Mouse (Mus musculus): ENCODE measurements around the gene Rasgrp2. TPM values are rescaled to one million over a fixed set of nuclear protein-coding genes. Genes with fewer than 3 reads are reported as not detected.

Rasgrp2 gene
- polyA plus RNA-seq, 1 experiment: 8.4 TPM

DNA sequence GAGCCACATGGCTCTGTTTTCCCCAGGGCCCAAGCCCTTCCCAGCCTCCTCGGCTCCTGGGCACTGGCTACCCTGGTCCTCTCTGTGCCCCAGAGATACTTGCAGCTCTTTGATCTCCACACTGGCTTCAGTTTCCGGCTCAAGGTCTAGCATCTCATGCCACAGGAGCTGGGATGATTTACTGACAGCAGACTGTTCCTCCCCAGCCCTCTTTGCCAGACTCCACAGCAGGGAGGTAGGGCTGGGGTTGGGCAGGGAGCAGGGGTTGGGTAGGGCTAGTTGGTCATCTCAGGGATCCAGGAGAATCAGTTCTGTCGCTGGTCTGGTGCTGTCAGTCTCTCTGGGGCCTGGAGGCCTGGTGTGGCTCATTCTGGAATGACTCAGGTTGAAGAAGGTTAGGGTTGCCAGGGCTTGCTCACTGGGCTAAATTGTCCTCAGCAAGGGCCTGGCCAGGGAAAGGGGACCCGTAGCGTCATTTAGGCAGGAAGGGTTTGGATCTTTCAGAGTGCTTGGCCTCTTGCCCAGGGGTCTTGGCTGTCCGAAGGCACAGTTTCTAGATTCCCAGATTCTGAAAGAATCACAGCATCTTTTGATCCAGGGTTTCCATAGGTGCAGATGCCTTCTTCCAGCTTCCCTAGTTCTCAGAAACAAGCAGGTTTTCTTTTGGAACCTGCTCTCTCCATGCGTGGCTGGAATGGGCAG lies 47.7 kb downstream of the Rasgrp2 start:
- no peak for TF ChIP-seq CTCF (IDR thresholded peaks at IDR 0.05; ENCODE audit: control insufficient read depth, insufficient read depth, insufficient replicate concordance, low read depth, low read length)
- TF ChIP-seq POLR2A (IDR thresholded peaks at IDR 0.05; ENCODE audit: control insufficient read depth, low read depth, low read length): no peak
- H3K27ac ChIP-seq (ENCODE audit: control insufficient read depth, insufficient read depth, low read depth, low read length): no peak overlapping the region
- no peaks in the 10 kb centered on the region for H3K36me3 ChIP-seq (ENCODE audit: control insufficient read depth, insufficient read depth, low read length)
- 0 out of 2 replicates have a peak, but pooled peaks cover 2% of the 10 kb centered on the region for H3K4me1 ChIP-seq (ENCODE audit: control insufficient read depth, insufficient read depth, low read length)
- no peaks in the 10 kb centered on the region for H3K27me3 ChIP-seq (ENCODE audit: control insufficient read depth, insufficient read depth, low read length)
- no peak overlapping the region for H3K4me3 ChIP-seq (ENCODE audit: control insufficient read depth, low read depth, low read length)

- H3K27ac ChIP-seq (ENCODE audit: control insufficient read depth, insufficient read depth, low read depth, low read length): no peak overlapping the region
- H3K4me1 ChIP-seq (ENCODE audit: control insufficient read depth, insufficient read depth, low read length): peaks cover 14% of the 10 kb centered on the region
- no peak overlapping the region for H3K4me3 ChIP-seq (ENCODE audit: control insufficient read depth, low read depth, low read length)
- H3K27me3 ChIP-seq (ENCODE audit: control insufficient read depth, insufficient read depth, low read length): no peaks in the 10 kb centered on the region
- H3K36me3 ChIP-seq (ENCODE audit: control insufficient read depth, insufficient read depth, low read length): no peaks in the 10 kb centered on the region
- TF ChIP-seq CTCF (IDR thresholded peaks at IDR 0.05; ENCODE audit: control insufficient read depth, insufficient read depth, insufficient replicate concordance, low read depth, low read length): no peak
These were observed 49.6 kb downstream of the Rasgrp2 start for GRCm38 (mm10) chr19:6448752-6449151.

GRCm38 (mm10) chr19:6449841-6450240 lies 50.7 kb downstream of the Rasgrp2 start:
- Histone ChIP-seq H3K4me3 (ENCODE audit: control insufficient read depth, low read depth, low read length) (no peak overlapping the region), H3K4me1 (ENCODE audit: control insufficient read depth, insufficient read depth, low read length) (peaks cover 14% of the 10 kb centered on the region), H3K36me3 (ENCODE audit: control insufficient read depth, insufficient read depth, low read length) (no peaks in the 10 kb centered on the region), H3K27ac (ENCODE audit: control insufficient read depth, insufficient read depth, low read depth, low read length) (no peak overlapping the region), H3K27me3 (ENCODE audit: control insufficient read depth, insufficient read depth, low read length) (no peaks in the 10 kb centered on the region)
- TF ChIP-seq POLR2A (IDR thresholded peaks at IDR 0.05; ENCODE audit: control insufficient read depth, low read depth, low read length) (no peak), CTCF (IDR thresholded peaks at IDR 0.05; ENCODE audit: control insufficient read depth, insufficient read depth, insufficient replicate concordance, low read depth, low read length) (no peak)

- Histone ChIP-seq H3K27me3 (ENCODE audit: control insufficient read depth, insufficient read depth, low read length) (no peaks in the 10 kb centered on the region), H3K36me3 (ENCODE audit: control insufficient read depth, insufficient read depth, low read length) (no peaks in the 10 kb centered on the region), H3K27ac (ENCODE audit: control insufficient read depth, insufficient read depth, low read depth, low read length) (0 out of 2 replicates have a peak overlapping the region, but pooled peaks have one; percentile 57), H3K4me3 (ENCODE audit: control insufficient read depth, low read depth, low read length) (no peak overlapping the region), H3K4me1 (ENCODE audit: control insufficient read depth, insufficient read depth, low read length) (peaks cover 12% of the 10 kb centered on the region)
- TF ChIP-seq CTCF (IDR thresholded peaks at IDR 0.05; ENCODE audit: control insufficient read depth, insufficient read depth, insufficient replicate concordance, low read depth, low read length): peak; percentile 55; the same call in 1 of the 2 replicates
- no peak for TF ChIP-seq POLR2A (IDR thresholded peaks at IDR 0.05; ENCODE audit: control insufficient read depth, low read depth, low read length)
These were observed 52.9 kb downstream of the Rasgrp2 start for GRCm38 (mm10) chr19:6452030-6452494.

DNA sequence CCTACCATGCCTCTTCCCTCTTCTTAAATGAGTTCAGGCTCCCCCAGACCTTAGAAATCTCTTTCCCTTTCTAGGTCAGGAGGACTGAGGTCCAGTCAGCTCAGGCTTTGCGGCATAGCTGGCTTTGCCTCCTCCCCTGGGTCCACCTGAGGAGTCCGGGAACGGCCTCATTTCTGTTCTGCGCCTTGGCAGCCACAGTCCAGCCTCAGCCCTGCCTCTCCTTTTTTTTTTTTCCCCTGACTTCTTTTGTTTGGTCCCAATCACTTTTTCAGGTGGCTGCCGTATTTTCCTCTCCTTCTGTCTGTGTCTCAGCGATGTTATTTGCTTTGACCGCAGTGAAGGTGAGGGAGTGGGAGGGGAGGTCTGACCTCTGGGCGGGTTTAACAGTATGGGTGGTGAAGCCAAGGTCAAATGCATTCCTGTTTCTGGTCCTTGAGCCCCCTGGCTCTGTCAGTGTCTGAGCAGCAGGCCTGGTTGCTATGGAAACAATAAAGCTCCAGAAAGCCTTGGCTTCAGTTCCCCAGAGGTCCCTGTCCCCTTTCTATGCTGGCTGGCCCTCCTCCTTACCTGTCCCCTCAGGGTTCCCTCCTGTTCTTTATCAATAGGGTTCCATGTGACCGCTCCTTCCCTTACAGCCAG lies 53.7 kb downstream of the Rasgrp2 start:
- H3K4me1 ChIP-seq (ENCODE audit: control insufficient read depth, insufficient read depth, low read length): peaks cover 12% of the 10 kb centered on the region
- H3K27ac ChIP-seq (ENCODE audit: control insufficient read depth, insufficient read depth, low read depth, low read length): 0 out of 2 replicates have a peak overlapping the region, but pooled peaks have one; percentile 15
- H3K4me3 ChIP-seq (ENCODE audit: control insufficient read depth, low read depth, low read length): no peak overlapping the region
- H3K27me3 ChIP-seq (ENCODE audit: control insufficient read depth, insufficient read depth, low read length): no peaks in the 10 kb centered on the region
- TF ChIP-seq POLR2A (IDR thresholded peaks at IDR 0.05; ENCODE audit: control insufficient read depth, low read depth, low read length): no peak
- TF ChIP-seq CTCF (IDR thresholded peaks at IDR 0.05; ENCODE audit: control insufficient read depth, insufficient read depth, insufficient replicate concordance, low read depth, low read length): no peak
- H3K36me3 ChIP-seq (ENCODE audit: control insufficient read depth, insufficient read depth, low read length): no peaks in the 10 kb centered on the region

DNA sequence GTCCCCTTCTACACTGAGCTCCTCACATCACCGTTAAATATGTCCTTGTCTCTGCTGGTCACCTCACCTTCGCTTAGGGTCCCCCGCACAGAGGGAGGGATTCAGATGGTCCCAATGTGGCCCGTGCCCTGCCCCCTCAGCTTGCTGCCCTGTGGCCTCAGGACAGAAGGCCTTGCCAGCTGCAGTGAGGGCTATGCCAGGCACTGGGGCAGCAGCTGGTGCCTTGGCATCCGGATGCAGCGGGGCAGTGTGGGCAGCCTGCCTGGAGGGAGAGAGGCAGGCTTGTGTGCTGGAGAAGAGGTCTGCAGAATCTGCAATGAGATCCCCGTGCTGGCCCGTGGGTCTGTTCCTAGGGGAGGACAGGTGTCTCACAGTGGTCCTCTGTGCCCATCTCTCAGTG lies 54.2 kb downstream of the Rasgrp2 start:
- Histone ChIP-seq H3K27me3 (ENCODE audit: control insufficient read depth, insufficient read depth, low read length) (no peaks in the 10 kb centered on the region), H3K4me1 (ENCODE audit: control insufficient read depth, insufficient read depth, low read length) (peaks cover 12% of the 10 kb centered on the region), H3K27ac (ENCODE audit: control insufficient read depth, insufficient read depth, low read depth, low read length) (no peak overlapping the region), H3K36me3 (ENCODE audit: control insufficient read depth, insufficient read depth, low read length) (no peaks in the 10 kb centered on the region), H3K4me3 (ENCODE audit: control insufficient read depth, low read depth, low read length) (no peak overlapping the region)
- TF ChIP-seq POLR2A (IDR thresholded peaks at IDR 0.05; ENCODE audit: control insufficient read depth, low read depth, low read length) (no peak), CTCF (IDR thresholded peaks at IDR 0.05; ENCODE audit: control insufficient read depth, insufficient read depth, insufficient replicate concordance, low read depth, low read length) (no peak)

GRCm38 (mm10) chr19:6454041-6454720 lies 55.0 kb downstream of the Rasgrp2 start:
- Histone ChIP-seq H3K4me1 (ENCODE audit: control insufficient read depth, insufficient read depth, low read length) (peaks cover 12% of the 10 kb centered on the region), H3K4me3 (ENCODE audit: control insufficient read depth, low read depth, low read length) (no peak overlapping the region), H3K27ac (ENCODE audit: control insufficient read depth, insufficient read depth, low read depth, low read length) (no peak overlapping the region), H3K27me3 (ENCODE audit: control insufficient read depth, insufficient read depth, low read length) (no peaks in the 10 kb centered on the region), H3K36me3 (ENCODE audit: control insufficient read depth, insufficient read depth, low read length) (no peaks in the 10 kb centered on the region)
- no peak for TF ChIP-seq POLR2A (IDR thresholded peaks at IDR 0.05; ENCODE audit: control insufficient read depth, low read depth, low read length)
- no peak for TF ChIP-seq CTCF (IDR thresholded peaks at IDR 0.05; ENCODE audit: control insufficient read depth, insufficient read depth, insufficient replicate concordance, low read depth, low read length)
